Mouse (Mus musculus): Measurements from ENCODE around the gene Rhot2.
"Not testable (repeated sequence)": the region's sequence is repeated elsewhere in the genome, so short reads cannot be mapped to it uniquely, and the experiment has no call there.

Rhot2 gene

DNA sequence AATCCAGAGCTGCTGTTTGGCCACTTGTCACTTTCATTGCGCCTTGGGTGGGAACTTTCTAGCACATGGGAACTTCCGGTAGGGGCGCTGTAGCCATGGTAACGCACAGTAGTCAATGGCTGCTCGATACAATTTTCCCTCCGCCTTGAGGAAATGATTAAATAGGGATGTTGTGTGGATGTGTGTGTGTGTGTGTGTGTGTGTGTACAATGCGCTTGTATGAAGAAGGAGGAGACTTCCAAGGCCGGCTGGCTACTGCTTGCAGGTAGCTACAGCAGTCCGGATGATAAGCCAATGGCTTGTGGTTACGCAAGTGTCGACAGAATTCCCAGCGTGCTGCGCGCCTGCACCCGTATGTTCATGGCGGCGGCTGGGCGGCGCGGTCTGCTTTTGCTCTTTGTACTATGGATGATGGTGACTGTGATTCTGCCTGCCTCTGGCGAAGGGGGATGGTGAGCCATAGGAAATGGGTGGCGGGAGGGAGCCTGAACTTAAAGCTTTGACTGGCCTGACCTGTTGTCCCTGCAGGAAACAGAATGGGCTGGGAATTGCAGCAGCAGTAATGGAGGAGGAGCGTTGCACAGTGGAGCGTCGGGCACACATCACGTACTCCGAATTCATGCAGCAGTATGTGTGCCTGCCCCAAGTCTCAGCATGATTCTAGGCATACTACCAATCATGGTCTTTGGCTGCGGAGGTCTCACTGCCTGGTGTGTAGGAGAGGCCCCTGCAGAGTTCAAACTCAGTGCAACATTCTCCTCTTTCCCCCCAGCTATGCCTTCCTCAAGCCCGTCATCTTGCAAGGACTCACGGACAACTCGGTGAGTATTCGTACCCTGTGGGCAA lies 15.7 kb downstream of the Rhot2 start, which contains the start of gene Jmjd8:
Gene Jmjd8, plus strand, starts transcription at position 156 of the 846 bp plus-strand sequence.
- no peak for DNase-seq (ENCODE audit: extremely low read depth, low read depth, low spot score)

- no peak for DNase-seq (ENCODE audit: extremely low read depth, low read depth, low spot score)
Observed at GRCm38 (mm10) chr17:25828223-25828594, 16.4 kb downstream of the Rhot2 start.

- DNase-seq (ENCODE audit: extremely low read depth, low read depth, low spot score) = no peak
Observed at GRCm38 (mm10) chr17:25827546-25828222, 17.0 kb downstream of the Rhot2 start.

DNA sequence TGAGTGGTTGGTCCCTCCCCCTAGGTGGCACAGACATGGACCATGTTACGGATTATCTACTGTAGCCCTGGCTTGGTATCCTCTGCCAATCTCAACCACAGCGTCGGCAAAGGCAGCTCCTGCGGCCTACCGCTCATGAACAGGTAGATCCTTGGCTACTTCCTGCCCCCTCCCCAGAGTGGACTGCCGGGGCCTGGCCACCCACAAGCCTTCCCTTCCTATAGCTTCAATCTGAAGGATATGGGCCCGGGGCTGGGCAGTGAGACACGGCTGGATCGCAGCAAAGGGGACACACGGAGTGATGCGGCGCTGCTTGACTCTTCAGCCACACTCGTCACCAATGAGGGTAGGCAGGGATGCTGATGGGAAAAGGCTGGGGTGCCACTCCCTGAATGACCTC lies 17.6 kb downstream of the Rhot2 start:
- DNase-seq (ENCODE audit: extremely low read depth, low read depth, low spot score) = no peak

DNA sequence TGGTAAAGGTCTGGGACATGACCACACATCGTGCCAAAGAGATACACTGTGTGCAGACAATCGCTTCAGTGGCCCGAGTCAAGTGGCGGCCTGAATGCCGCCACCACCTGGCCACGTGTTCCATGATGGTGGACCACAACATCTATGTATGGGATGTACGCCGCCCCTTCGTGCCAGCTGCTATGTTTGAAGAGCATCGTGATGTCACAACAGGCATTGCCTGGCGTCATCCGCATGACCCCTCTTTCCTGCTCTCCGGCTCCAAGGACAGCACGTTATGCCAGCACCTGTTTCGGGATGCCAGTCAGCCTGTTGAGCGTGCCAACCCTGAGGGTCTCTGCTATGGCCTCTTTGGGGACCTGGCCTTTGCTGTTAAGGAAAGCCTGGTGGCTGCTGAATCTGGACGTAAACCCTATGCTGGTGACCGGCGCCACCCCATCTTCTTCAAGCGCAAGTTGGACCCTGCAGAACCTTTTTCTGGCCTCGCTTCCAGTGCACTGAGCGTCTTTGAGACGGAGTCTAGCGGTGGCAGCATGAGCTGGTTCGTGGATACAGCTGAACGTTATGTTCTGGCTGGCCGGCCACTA lies 18.6 kb downstream of the Rhot2 start:
- DNase-seq (ENCODE audit: extremely low read depth, low read depth, low spot score) = no peak

DNA sequence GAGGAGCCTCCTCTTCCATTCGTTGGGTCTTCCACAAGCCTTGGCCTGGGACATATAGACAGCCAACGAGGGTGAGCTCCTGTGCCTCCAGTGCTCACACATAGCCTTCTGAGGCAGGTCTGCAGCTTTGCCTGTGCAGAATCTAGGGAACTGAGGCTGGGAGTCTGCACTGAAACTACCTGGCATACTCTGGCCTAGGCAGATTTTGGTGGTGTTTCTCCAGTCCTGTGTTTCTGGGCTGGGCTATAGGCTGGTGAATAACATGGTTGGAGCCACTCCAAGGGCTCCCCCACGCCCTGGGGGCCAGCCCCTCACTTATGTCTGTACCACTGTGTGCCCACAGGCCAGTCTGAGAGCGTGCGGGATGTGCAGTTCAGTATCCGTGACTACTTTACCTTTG lies 19.3 kb downstream of the Rhot2 start:
- DNase-seq (ENCODE audit: extremely low read depth, low read depth, low spot score) = no peak

- no peak for DNase-seq (ENCODE audit: extremely low read depth, low read depth, low spot score)
Observed at GRCm38 (mm10) chr17:25824362-25825142, 20.1 kb downstream of the Rhot2 start.

DNA sequence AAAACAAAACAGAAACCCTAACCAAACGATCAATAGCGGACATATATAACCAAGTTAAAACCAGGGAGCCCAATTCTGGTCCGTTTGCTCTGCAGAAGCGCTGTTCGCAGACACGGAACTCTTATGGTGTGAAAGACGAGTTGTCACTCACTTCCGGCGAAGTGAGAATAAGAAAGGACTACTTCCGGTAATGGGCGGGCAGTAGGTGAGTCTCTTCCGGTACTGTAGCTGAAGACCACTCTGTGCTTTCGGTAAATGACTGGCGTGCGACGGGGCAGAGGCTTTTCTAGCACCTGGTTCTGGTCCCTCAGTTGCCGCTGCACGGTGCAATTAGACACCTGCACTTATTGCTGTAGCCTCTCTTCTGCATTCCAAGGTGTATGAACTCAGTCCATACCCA lies 21.2 kb downstream of the Rhot2 start, which contains the start of gene Wdr24:
Gene Wdr24, plus strand, starts transcription at position 176 of the 400 bp plus-strand sequence.
- no peak for DNase-seq (ENCODE audit: extremely low read depth, low read depth, low spot score)

GRCm38 (mm10) chr17:25818851-25819780 lies 25.5 kb downstream of the Rhot2 start:
- no peak for DNase-seq (ENCODE audit: extremely low read depth, low read depth, low spot score)

- no peak for DNase-seq (ENCODE audit: extremely low read depth, low read depth, low spot score)
Observed at GRCm38 (mm10) chr17:25817662-25818061, 27.0 kb downstream of the Rhot2 start.

DNA sequence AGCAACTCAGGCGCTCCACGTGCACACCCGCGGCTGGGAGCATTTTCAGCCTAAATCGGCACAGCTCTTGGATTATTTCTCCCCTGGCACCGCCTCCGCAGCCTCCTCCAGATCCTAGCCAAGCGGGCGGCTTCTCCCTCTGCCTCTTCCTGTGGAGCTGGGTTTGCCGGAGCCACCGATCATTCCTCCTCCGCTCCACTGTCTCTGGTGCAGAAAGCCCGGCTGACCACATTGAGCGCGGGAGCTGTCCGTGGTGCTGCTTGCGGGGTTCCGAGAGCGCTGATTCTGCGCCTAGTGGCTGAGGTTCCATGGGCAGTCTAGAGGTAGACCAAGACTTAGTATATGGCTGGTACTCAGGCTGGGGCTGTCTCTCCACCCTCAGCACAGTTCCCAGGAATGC lies 31.2 kb downstream of the Rhot2 start:
- DNase-seq (ENCODE audit: extremely low read depth, low read depth, low spot score) = no peak

DNA sequence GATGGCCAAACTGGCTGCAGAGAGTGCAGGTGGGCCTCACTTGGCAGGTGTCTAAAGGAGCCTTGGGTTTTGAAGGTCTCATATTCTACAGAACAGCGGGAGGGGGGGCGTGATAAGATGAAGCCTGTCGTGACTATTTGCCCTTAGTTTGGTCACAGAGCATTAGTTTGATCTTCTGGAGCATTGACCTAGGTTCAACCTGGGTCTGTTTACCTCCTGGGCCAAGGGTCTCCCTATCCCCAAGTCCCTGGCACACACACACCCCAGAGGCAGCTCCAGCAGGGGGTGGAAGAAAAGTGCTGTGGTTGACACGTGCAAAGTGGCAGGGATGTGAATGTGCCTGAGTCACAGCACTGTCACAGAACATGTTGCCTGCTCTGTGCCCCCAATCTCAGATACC lies 33.8 kb downstream of the Rhot2 start:
- DNase-seq (ENCODE audit: extremely low read depth, low read depth, low spot score) = no peak

- no peak for DNase-seq (ENCODE audit: extremely low read depth, low read depth, low spot score)
Observed at GRCm38 (mm10) chr17:25809606-25810340, 34.9 kb downstream of the Rhot2 start.

DNA sequence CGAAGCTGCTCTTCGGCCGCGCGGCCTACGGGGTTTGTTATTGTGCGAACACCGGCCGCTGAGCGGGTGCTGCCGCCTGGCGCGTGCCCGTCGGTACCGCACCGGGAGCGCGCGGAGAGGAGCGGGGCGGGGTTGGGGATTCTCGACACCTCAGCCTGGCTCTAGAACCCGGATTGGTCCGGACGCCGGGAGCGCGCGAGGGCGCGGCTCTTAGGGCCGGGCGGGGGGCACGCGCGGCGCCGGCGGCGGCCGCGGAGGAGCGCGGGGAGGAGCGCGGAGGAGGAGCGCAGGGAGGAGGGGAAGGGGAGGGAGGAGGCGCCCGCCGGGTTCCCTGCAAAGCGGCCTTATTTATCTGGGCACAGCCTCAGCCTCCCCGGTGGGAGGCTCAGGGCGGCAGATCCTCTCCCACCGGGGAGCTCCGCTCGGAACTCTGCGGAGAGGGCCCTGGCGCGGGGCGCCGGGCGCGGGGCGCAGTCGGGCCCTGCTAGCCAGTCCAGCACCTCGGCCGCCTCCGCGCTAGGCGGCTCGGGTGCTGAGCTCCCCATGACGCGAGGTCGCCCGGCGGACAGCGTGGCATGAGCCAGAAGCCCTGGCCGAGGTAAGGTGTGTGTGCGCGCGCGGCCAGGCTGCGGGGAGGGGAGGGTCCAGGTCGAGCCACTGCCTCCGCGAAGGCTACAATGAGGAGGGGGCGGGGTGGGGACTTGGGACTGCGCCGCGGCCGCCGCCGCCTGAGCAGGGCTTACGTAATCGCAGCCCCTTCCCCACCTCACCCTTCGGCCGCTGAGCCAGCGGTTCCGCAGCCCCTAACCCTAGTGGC lies 35.7 kb downstream of the Rhot2 start, which contains the start of gene Fbxl16:
Gene Fbxl16, plus strand, starts transcription at position 297 of the 817 bp plus-strand sequence.
- no peak for DNase-seq (ENCODE audit: extremely low read depth, low read depth, low spot score)

- no peak for DNase-seq (ENCODE audit: extremely low read depth, low read depth, low spot score)
Observed at GRCm38 (mm10) chr17:25808028-25808427, 36.6 kb downstream of the Rhot2 start.

DNA sequence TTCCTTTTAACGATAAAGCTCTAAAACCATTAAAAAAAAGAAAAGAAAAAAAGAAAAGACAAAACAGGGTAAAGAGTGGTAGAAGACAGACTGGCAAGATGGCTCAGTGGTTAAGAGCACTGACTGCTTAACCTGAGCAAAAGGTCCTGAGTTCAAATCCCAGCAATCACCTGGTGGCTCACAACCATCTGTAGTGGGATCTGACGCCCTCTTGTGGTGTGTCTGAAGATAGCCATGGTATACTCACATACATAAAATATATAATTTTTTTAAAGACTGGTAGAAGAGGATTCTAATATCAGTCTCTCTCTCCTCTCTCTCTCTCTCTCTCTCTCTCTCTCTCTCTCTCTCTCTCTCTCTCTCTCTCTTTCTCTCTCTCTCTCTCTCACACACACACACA lies 37.2 kb downstream of the Rhot2 start:
- DNase-seq (ENCODE audit: extremely low read depth, low read depth, low spot score) = not testable (repeated sequence)

GRCm38 (mm10) chr17:25806507-25806906 lies 38.1 kb downstream of the Rhot2 start:
- DNase-seq (ENCODE audit: extremely low read depth, low read depth, low spot score) = no peak

DNA sequence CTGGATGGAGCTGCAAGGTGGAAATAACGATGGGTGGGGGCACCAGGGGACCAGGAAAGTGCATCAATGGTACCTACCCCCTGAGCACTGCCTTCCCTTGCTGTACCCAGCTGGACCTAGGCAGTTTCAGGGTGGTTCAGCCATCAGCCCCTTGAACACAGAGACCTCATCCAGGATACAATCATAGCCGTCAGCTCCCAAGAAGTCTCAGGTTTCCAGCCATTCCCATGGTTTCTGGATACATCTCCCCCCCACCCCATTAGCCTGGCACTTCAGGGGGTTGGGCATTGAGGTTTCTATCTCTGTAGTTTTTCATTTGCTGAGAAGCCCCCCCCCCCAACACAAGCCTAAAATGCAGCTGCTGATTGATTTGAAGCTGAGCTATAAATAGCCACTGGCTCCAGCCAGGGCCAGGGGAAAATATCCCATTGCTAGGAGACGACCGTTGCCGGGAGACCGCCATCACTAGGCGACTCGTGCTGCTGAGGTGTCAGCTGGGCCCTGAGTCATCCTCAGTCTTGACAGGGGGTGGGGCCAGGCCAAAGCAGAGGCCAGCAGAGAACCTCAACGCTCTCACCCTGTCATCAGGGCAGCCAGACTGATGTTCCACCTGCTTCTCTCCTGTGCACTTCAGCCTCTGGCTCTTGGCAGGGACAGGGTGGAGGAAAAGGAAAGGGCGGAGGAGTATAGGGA lies 41.7 kb downstream of the Rhot2 start:
- no peak for DNase-seq (ENCODE audit: extremely low read depth, low read depth, low spot score)

Measured in fat pad, adult 2 months (tissue).